Mouse (Mus musculus) thymus, adult 2 months (tissue): ENCODE results near the gene G3bp1. TPM values are rescaled to one million over a fixed set of nuclear protein-coding genes. Genes with fewer than 3 reads are reported as not detected.

Source experiments
- DNase-seq: peaks from one replicate; pipeline ENCODE4 v3.0.0; 2021
- H3K27ac ChIP-seq: fragments of 200-500 bp; 2 replicates; pipeline ENCODE4 v1.5.1; 2012; ENCODE audit warnings: low read length, control low read depth; ENCODE audit not compliant: control insufficient read depth, insufficient read depth
- H3K27me3 ChIP-seq: fragments of 200-500 bp; 2 replicates; pipeline ENCODE4 v1.6.1; 2012; ENCODE audit warnings: mild to moderate bottlenecking, low read length, moderate library complexity, mixed read lengths; ENCODE audit not compliant: control insufficient read depth, insufficient read depth
- H3K36me3 ChIP-seq: fragments of 200-500 bp; 2 replicates; pipeline ENCODE4 v1.6.1; 2012; ENCODE audit warnings: mild to moderate bottlenecking, low read length, moderate library complexity; ENCODE audit not compliant: control insufficient read depth, insufficient read depth
- H3K4me1 ChIP-seq: fragments of 200-500 bp; replicated peaks from 2 replicates; pipeline ENCODE4 v1.6.1; 2012; ENCODE audit warnings: low read length; ENCODE audit not compliant: control insufficient read depth, insufficient read depth
- H3K4me3 ChIP-seq: fragments of 200-500 bp; 2 replicates; pipeline ENCODE4 v1.5.1; 2012; ENCODE audit warnings: mild to moderate bottlenecking, low read length, control low read depth, moderate library complexity; ENCODE audit not compliant: control insufficient read depth, insufficient read depth
- CTCF ChIP-seq: fragments of 200-500 bp; IDR thresholded peaks from 2 replicates; pipeline ENCODE4 v1.5.1; 2012; ENCODE audit warnings: mild to moderate bottlenecking, control low read depth, low read length, moderate library complexity, borderline replicate concordance; ENCODE audit not compliant: control insufficient read depth, poor library complexity, insufficient read depth; ENCODE audit errors: extremely low read depth
- POLR2A ChIP-seq: fragments of 200-500 bp; IDR thresholded peaks from 2 replicates; pipeline ENCODE4 v1.6.1; 2012; ENCODE audit warnings: mild to moderate bottlenecking, low read length, control low read depth, moderate library complexity; ENCODE audit not compliant: control insufficient read depth, poor library complexity, insufficient read depth; ENCODE audit errors: extremely low read depth
- WGBS: fragments of 180-500 bp; shearing (Covaris S2); methylation state at CpG from one replicate; pipeline ENCODE4 v1.1.7; 2018; 5-methylcytosine and 5-hydroxymethylcytosine counted together
- polyA plus RNA-seq: library from polyadenylated mRNA; depleted of rRNA; stranded (reverse); fragments of >200 nt; gene quantifications from 2 replicates; pipeline ENCODE4 v1.2.3, GENCODE M21; 2012

G3bp1 gene
- polyA plus RNA-seq, 1 experiment, result 42.3 TPM

DNA sequence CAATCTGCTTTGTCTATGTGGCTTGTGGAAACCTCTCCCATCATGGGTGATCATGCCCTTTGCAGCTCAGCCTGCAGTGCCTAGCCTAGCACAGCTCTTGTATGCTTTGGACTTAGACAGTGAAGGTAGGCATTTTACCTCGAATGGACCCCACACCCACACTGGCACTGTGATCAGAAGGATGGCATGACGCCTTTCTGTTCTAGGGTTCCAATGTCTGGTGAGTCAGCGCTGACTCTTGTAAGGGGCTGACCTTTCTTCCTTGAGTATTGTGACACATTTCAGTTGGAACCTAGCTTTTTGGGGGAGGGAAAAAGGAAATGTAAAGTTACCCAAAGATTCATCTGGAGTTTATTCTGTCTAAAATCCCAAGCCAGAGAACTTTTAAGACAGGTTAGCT, 36.0 kb downstream of the G3bp1 start:
- H3K4me3 ChIP-seq, result no peak overlapping the region
- H3K36me3 ChIP-seq, result peaks cover 3% of the 10 kb centered on the region; the same call in 1 of the 2 replicates
- no peak overlapping the region for H3K27ac ChIP-seq
- H3K27me3 ChIP-seq, result no peaks in the 10 kb centered on the region
- no peak for DNase-seq
- WGBS, result 85% methylated on average over 3 of the region's 3 CpGs
- no peak for TF ChIP-seq POLR2A
- TF ChIP-seq CTCF, result no peak
- no peaks in the 10 kb centered on the region for H3K4me1 ChIP-seq

GRCm38 (mm10) chr11:55511374-55511773, 41.9 kb downstream of the G3bp1 start:
- no peak for TF ChIP-seq POLR2A
- TF ChIP-seq CTCF, result peak; percentile 60; the same call in 1 of the 2 replicates
- WGBS, result 72% methylated on average over 5 of the region's 5 CpGs
- DNase-seq, result peak; percentile 8
- Histone ChIP-seq H3K27me3 (no peaks in the 10 kb centered on the region), H3K4me3 (no peak overlapping the region), H3K27ac (no peak overlapping the region), H3K4me1 (no peaks in the 10 kb centered on the region), H3K36me3 (no peaks in the 10 kb centered on the region)

DNA sequence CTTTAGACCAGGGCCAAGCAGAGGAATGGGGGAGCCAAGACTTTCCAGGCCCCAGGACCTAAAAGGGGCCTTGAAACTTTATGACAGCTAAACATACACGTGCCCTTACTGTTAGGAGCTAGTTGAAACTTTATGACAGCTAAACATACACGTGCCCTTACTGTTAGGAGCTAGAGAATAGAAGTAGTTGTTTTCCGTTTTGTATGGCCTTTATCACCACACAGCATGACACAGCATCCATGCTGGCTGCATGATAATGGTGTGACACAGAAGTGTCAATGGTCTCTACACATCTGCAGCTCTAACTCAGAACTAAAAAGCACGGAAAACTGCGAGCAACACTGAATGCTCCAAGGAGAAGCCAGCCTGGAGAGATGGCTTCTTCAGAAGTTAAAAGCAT, 48.2 kb downstream of the G3bp1 start:
- 76% methylated on average over 5 of the region's 5 CpGs for WGBS
- H3K4me3 ChIP-seq, result no peak overlapping the region
- DNase-seq, result no peak
- no peaks in the 10 kb centered on the region for H3K27me3 ChIP-seq
- H3K36me3 ChIP-seq, result no peaks in the 10 kb centered on the region
- H3K4me1 ChIP-seq, result no peaks in the 10 kb centered on the region
- H3K27ac ChIP-seq, result no peak overlapping the region
- no peak for TF ChIP-seq POLR2A
- TF ChIP-seq CTCF, result no peak

- 11% methylated on average over 9 of the region's 9 CpGs for WGBS
- no peaks in the 10 kb centered on the region for H3K27me3 ChIP-seq
- no peaks in the 10 kb centered on the region for H3K4me1 ChIP-seq
- peak; percentile 54 for DNase-seq
- TF ChIP-seq CTCF (peak; percentile 75; the same call in 1 of the 2 replicates), POLR2A (no peak)
- H3K36me3 ChIP-seq, result no peaks in the 10 kb centered on the region
- H3K27ac ChIP-seq, result no peak overlapping the region
- no peak overlapping the region for H3K4me3 ChIP-seq
These were observed 49.6 kb downstream of the G3bp1 start for GRCm38 (mm10) chr11:55518806-55519674.

GRCm38 (mm10) chr11:55530741-55531140, 61.3 kb downstream of the G3bp1 start:
- Histone ChIP-seq H3K27ac (no peak overlapping the region), H3K27me3 (no peaks in the 10 kb centered on the region), H3K4me1 (no peaks in the 10 kb centered on the region), H3K4me3 (no peak overlapping the region), H3K36me3 (no peaks in the 10 kb centered on the region)
- 19% methylated on average over 7 of the region's 7 CpGs for WGBS
- DNase-seq, result no peak
- TF ChIP-seq POLR2A (no peak), CTCF (no peak)

DNA sequence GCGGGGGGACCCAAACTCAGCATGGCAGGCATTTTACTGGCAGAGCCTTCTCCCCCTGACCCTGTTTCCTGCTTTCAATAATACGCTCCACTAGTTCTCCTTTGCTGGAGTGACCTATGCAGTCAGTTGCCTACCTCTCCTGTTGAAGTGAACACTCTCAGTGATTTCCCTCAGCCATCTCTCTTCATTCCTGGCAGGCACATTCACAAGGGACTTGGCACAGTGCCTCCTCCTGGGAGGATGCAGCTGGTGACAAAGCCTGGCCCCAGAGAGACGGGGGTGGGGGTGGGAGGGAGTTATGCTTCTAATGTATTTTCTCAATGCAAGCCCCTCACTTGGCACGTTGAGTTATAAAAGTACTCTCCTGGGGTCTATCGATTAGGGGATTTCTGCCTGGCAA, 63.9 kb downstream of the G3bp1 start:
- no peak overlapping the region for H3K27ac ChIP-seq
- WGBS, result 72% methylated on average over 5 of the region's 5 CpGs
- no peaks in the 10 kb centered on the region for H3K27me3 ChIP-seq
- H3K36me3 ChIP-seq, result no peaks in the 10 kb centered on the region
- no peak for TF ChIP-seq POLR2A
- TF ChIP-seq CTCF, result no peak
- H3K4me3 ChIP-seq, result no peak overlapping the region
- no peak for DNase-seq
- H3K4me1 ChIP-seq, result no peaks in the 10 kb centered on the region

GRCm38 (mm10) chr11:55534766-55535165, 65.3 kb downstream of the G3bp1 start:
- H3K4me3 ChIP-seq, result no peak overlapping the region
- WGBS, result 63% methylated on average over 2 of the region's 2 CpGs
- no peak for TF ChIP-seq CTCF
- no peak for TF ChIP-seq POLR2A
- no peaks in the 10 kb centered on the region for H3K27me3 ChIP-seq
- no peaks in the 10 kb centered on the region for H3K36me3 ChIP-seq
- no peak overlapping the region for H3K27ac ChIP-seq
- H3K4me1 ChIP-seq, result no peaks in the 10 kb centered on the region
- DNase-seq, result no peak
